Comparison of ENCODE assay signal across 9 mouse cellular contexts in genomic region chr11:62644602-62645336, GRCm38 (mm10). TPM values are rescaled to one million over a fixed set of nuclear protein-coding genes. Genes with fewer than 3 reads are reported as not detected.
DNase-seq lines count a peak whose midpoint lies in the region; ATAC-seq and TF ChIP-seq lines count a peak whose summit lies in the region.
"Had no signal": no experiment of that assay in that cellular context is flagged by ENCODE, and none has a peak within 500 bp of the region (broad histone marks: within the 10 kb centered on the region; RNA-seq: fewer than 3 reads in every experiment).

No protein-coding gene starts in this region.

- H3K4me1 ChIP-seq in forebrain, postnatal 0 days (ENCODE audit: insufficient read depth), result peaks cover 41% of the 10 kb centered on the region
- peaks cover 47% of the 10 kb centered on the region for H3K4me1 ChIP-seq in forebrain, embryonic 16.5 days (replicated peaks; ENCODE audit: control insufficient read depth, insufficient read depth, low read length)
- peaks cover 21% of the 10 kb centered on the region for H3K4me1 ChIP-seq in kidney, postnatal 0 days (replicated peaks; ENCODE audit: insufficient read depth, low read length)
- peaks cover 73% of the 10 kb centered on the region for H3K4me1 ChIP-seq in embryonic facial prominence, embryonic 15.5 days
- H3K4me1 ChIP-seq in midbrain, embryonic 13.5 days (replicated peaks), result peaks cover 61% of the 10 kb centered on the region

- DNase-seq in forebrain, postnatal 0 days, result no peak
- no peak for DNase-seq in kidney, postnatal 0 days (ENCODE audit: low spot score)
- no peak for DNase-seq in kidney, postnatal 36 days
- DNase-seq in testis, postnatal 10 days (ENCODE audit: low spot score), result no peak
- no peak for DNase-seq in adrenal gland, postnatal 25 days
- DNase-seq: cerebellum, postnatal 14 days had no signal

- H3K9ac ChIP-seq in forebrain, postnatal 0 days, result no peak overlapping the region
- no peak overlapping the region for H3K9ac ChIP-seq in forebrain, embryonic 16.5 days (replicated peaks; ENCODE audit: low read depth, low read length)
- no peak overlapping the region for H3K9ac ChIP-seq in kidney, postnatal 0 days (ENCODE audit: low read depth, low read length)
- no peak overlapping the region for H3K9ac ChIP-seq in embryonic facial prominence, embryonic 15.5 days
- no peak overlapping the region for H3K9ac ChIP-seq in midbrain, embryonic 13.5 days (replicated peaks)

- H3K36me3 ChIP-seq in forebrain, postnatal 0 days (ENCODE audit: insufficient read depth), result no peaks in the 10 kb centered on the region
- H3K36me3 ChIP-seq in forebrain, embryonic 16.5 days (ENCODE audit: control insufficient read depth, insufficient read depth), result no peaks in the 10 kb centered on the region
- no peaks in the 10 kb centered on the region for H3K36me3 ChIP-seq in kidney, postnatal 0 days (ENCODE audit: insufficient read depth, low read length)
- no peaks in the 10 kb centered on the region for H3K36me3 ChIP-seq in embryonic facial prominence, embryonic 15.5 days
- H3K36me3 ChIP-seq in midbrain, embryonic 13.5 days, result no peaks in the 10 kb centered on the region

- no peak overlapping the region for H3K4me3 ChIP-seq in forebrain, postnatal 0 days (ENCODE audit: low read depth, low read length)
- no peak overlapping the region for H3K4me3 ChIP-seq in forebrain, embryonic 16.5 days (replicated peaks; ENCODE audit: low read length)
- H3K4me3 ChIP-seq in kidney, postnatal 0 days (replicated peaks; ENCODE audit: low read depth, low read length), result no peak overlapping the region
- no peak overlapping the region for H3K4me3 ChIP-seq in embryonic facial prominence, embryonic 15.5 days (replicated peaks)
- H3K4me3 ChIP-seq in midbrain, embryonic 13.5 days (replicated peaks), result no peak overlapping the region

- ATAC-seq in forebrain, postnatal 0 days, result no peak
- ATAC-seq in forebrain, embryonic 16.5 days, result no peak
- ATAC-seq in kidney, postnatal 0 days (replicated peaks; ENCODE audit: low FRiP score, low read depth), result no peak
- ATAC-seq in embryonic facial prominence, embryonic 15.5 days (ENCODE audit: insufficient number of reproducible peaks, low FRiP score, low TSS enrichment, low read depth), result no peak
- ATAC-seq in midbrain, embryonic 13.5 days, result no peak

- 0 out of 2 replicates have a peak overlapping the region, but pooled peaks have one; percentile 96 for H3K4me2 ChIP-seq in forebrain, postnatal 0 days (ENCODE audit: low read depth)
- no peak overlapping the region for H3K4me2 ChIP-seq in forebrain, embryonic 16.5 days (ENCODE audit: low read length)
- no peak overlapping the region for H3K4me2 ChIP-seq in kidney, postnatal 0 days (ENCODE audit: low read length)
- peak overlapping the region; percentile 76; the same call in 1 of the 2 replicates for H3K4me2 ChIP-seq in embryonic facial prominence, embryonic 15.5 days (replicated peaks)
- peak overlapping the region; percentile 19; the same call in 1 of the 2 replicates for H3K4me2 ChIP-seq in midbrain, embryonic 13.5 days (replicated peaks)

- no peak overlapping the region for H3K27ac ChIP-seq in forebrain, postnatal 0 days (ENCODE audit: low read depth, low read length)
- H3K27ac ChIP-seq in forebrain, embryonic 16.5 days (ENCODE audit: low read length), result no peak overlapping the region
- peak overlapping the region; percentile 91; the same call in 1 of the 2 replicates for H3K27ac ChIP-seq in kidney, postnatal 0 days
- peak overlapping the region; percentile 79 for H3K27ac ChIP-seq in embryonic facial prominence, embryonic 15.5 days (replicated peaks)
- no peak overlapping the region for H3K27ac ChIP-seq in midbrain, embryonic 13.5 days

- no peaks in the 10 kb centered on the region for H3K27me3 ChIP-seq in forebrain, postnatal 0 days (ENCODE audit: insufficient read depth, low read length)
- no peaks in the 10 kb centered on the region for H3K27me3 ChIP-seq in forebrain, embryonic 16.5 days (replicated peaks; ENCODE audit: control insufficient read depth, insufficient read depth, low read length)
- H3K27me3 ChIP-seq in kidney, postnatal 0 days (ENCODE audit: insufficient read depth, low read length), result no peaks in the 10 kb centered on the region
- H3K27me3 ChIP-seq in embryonic facial prominence, embryonic 15.5 days, result no peaks in the 10 kb centered on the region
- H3K27me3 ChIP-seq in midbrain, embryonic 13.5 days, result no peaks in the 10 kb centered on the region

- TF ChIP-seq CTCF in forebrain, postnatal 0 days (IDR thresholded peaks at IDR 0.05; ENCODE audit: low read depth), result no peak
- TF ChIP-seq CTCF in kidney, postnatal 0 days (IDR thresholded peaks at IDR 0.05; ENCODE audit: low read depth), result no peak

- 92% methylated on average over 5 of the region's 5 CpGs for WGBS in forebrain, postnatal 0 days
- WGBS in forebrain, embryonic 16.5 days, result 88% methylated on average over 5 of the region's 5 CpGs
- WGBS in kidney, postnatal 0 days, result 89% methylated on average over 5 of the region's 5 CpGs
- 84% methylated on average over 5 of the region's 5 CpGs for WGBS in embryonic facial prominence, embryonic 15.5 days
- 85% methylated on average over 5 of the region's 5 CpGs for WGBS in midbrain, embryonic 13.5 days

- H3K9me3 ChIP-seq in forebrain, postnatal 0 days (ENCODE audit: low read length), result no peaks in the 10 kb centered on the region
- no peaks in the 10 kb centered on the region for H3K9me3 ChIP-seq in forebrain, embryonic 16.5 days (ENCODE audit: control insufficient read depth, low read length)
- no peaks in the 10 kb centered on the region for H3K9me3 ChIP-seq in kidney, postnatal 0 days (replicated peaks; ENCODE audit: low read length)
- H3K9me3 ChIP-seq in embryonic facial prominence, embryonic 15.5 days (replicated peaks), result no peaks in the 10 kb centered on the region
- no peaks in the 10 kb centered on the region for H3K9me3 ChIP-seq in midbrain, embryonic 13.5 days

RNA-seq across cellular contexts. Expression of gene Lrrc75a, which starts 3.6 kb away (rescaled TPM):
- total RNA-seq in forebrain, postnatal 0 days (2014; rRNA removed), result 13.2 and 18.1 TPM in 2 replicates
- 6.5 and 7.1 TPM in 2 replicates for polyA plus RNA-seq in forebrain, postnatal 0 days (2015; fragmentation: Nextera tagmentation; extraction: Ambion mirVana)
- 9.7 and 10.6 TPM in 2 replicates for polyA plus RNA-seq in forebrain, embryonic 16.5 days (2015; fragmentation: Nextera tagmentation; extraction: Ambion mirVana)
- 12.6 and 14.8 TPM in 2 replicates for polyA plus RNA-seq in kidney, postnatal 0 days (2015; fragmentation: Nextera tagmentation; extraction: Ambion mirVana)
- polyA plus RNA-seq in embryonic facial prominence, embryonic 15.5 days (2015; fragmentation: Nextera tagmentation; extraction: Ambion mirVana), result 16.2 and 16.3 TPM in 2 replicates
- polyA plus RNA-seq in midbrain, embryonic 13.5 days (2015; fragmentation: Nextera tagmentation; extraction: Ambion mirVana), result 8.2 and 11.4 TPM in 2 replicates
- total RNA-seq in adrenal gland, postnatal 25 days (2021), result 37.2 and 44.9 TPM in 2 replicates

RNA-seq across cellular contexts. Expression of gene Mmgt2, which starts 3.7 kb away (rescaled TPM):
- 22.6 and 37.0 TPM in 2 replicates for total RNA-seq in forebrain, postnatal 0 days (2014; rRNA removed)
- polyA plus RNA-seq in forebrain, postnatal 0 days (2015; fragmentation: Nextera tagmentation; extraction: Ambion mirVana), result 22.4 and 23.3 TPM in 2 replicates
- 28.5 and 29.2 TPM in 2 replicates for polyA plus RNA-seq in forebrain, embryonic 16.5 days (2015; fragmentation: Nextera tagmentation; extraction: Ambion mirVana)
- polyA plus RNA-seq in kidney, postnatal 0 days (2015; fragmentation: Nextera tagmentation; extraction: Ambion mirVana), result 70.8 and 73.1 TPM in 2 replicates
- 51.4 and 52.4 TPM in 2 replicates for polyA plus RNA-seq in embryonic facial prominence, embryonic 15.5 days (2015; fragmentation: Nextera tagmentation; extraction: Ambion mirVana)
- 23.0 and 25.2 TPM in 2 replicates for polyA plus RNA-seq in midbrain, embryonic 13.5 days (2015; fragmentation: Nextera tagmentation; extraction: Ambion mirVana)
- 35.7 and 49.0 TPM in 2 replicates for total RNA-seq in adrenal gland, postnatal 25 days (2021)

Comparison
In these comparisons a context has a peak if more than half of its experiments do, and no peak if none do; other contexts are left out.
1. H3K4me2 ChIP-seq: peak in forebrain, postnatal 0 days (single experiment), embryonic facial prominence, embryonic 15.5 days (single experiment) and midbrain, embryonic 13.5 days (single experiment); none in forebrain, embryonic 16.5 days (single experiment) and kidney, postnatal 0 days (single experiment).
2. H3K27ac ChIP-seq: peak in kidney, postnatal 0 days (single experiment) and embryonic facial prominence, embryonic 15.5 days (single experiment); none in forebrain, postnatal 0 days (single experiment), forebrain, embryonic 16.5 days (single experiment) and midbrain, embryonic 13.5 days (single experiment).